Mouse (Mus musculus): ENCODE results near the gene Hmcn2. TPM values are rescaled to one million over a fixed set of nuclear protein-coding genes. Genes with fewer than 3 reads are reported as not detected.

Gene Hmcn2
- polyA plus RNA-seq, 1 experiment from 2014 or later = 2.6 TPM

DNA sequence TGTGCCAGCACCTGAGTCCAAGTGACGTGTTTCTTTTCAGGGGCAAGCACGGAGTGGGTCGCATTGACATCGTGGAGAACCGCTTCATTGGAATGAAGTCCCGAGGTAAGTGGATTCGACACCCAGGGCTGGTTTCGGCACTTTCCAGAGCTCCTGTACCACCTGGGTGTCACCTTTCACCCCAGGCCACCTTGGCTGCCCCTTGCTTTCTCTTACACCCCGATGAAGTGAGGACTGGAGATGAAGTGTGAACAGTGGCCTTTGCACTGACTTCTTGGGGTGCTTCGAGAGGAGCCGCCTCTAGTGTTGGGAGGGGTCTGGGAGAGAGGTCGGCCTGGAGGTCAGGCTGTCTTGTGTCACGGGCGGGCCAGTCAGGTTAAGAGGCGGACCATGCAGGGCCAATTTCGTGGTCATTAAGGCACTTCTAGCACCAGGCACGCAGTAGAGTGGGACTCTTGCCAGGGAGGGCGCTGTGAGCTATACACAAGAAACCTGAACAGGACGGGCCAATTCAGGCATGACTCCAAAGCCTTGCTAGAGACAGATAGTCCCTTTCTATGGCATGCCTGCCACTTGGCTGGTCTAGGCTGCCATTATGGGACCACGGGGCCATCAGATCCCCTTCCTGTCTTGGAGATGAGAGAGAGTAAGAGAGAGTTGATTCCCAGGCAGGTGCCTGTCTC is 187.4 kb downstream of the Hmcn2 start:
- WGBS = 72% methylated on average over 20 of the region's 20 CpGs
- Histone ChIP-seq H3K4me2 (replicated peaks; ENCODE audit: low read depth) (no peak overlapping the region), H3K4me1 (replicated peaks; ENCODE audit: control insufficient read depth, insufficient read depth) (no peaks in the 10 kb centered on the region), H3K4me3 (ENCODE audit: low read depth, low read length) (no peak overlapping the region), H3K27ac (replicated peaks) (no peak overlapping the region), H3K9me3 (ENCODE audit: control insufficient read depth, low read length) (no peaks in the 10 kb centered on the region), H3K9ac (ENCODE audit: low read length) (no peak overlapping the region), H3K36me3 (ENCODE audit: control insufficient read depth, insufficient read depth, low read length) (no peaks in the 10 kb centered on the region; the same call in 1 of the 2 replicates), H3K27me3 (ENCODE audit: control insufficient read depth, insufficient read depth, low read length) (no peaks in the 10 kb centered on the region)
- ATAC-seq (ENCODE audit: low FRiP score, low TSS enrichment) (no peak), DNase-seq (ENCODE audit: low spot score) (no peak)
- TF ChIP-seq EP300 (optimal IDR thresholded peaks at IDR 0.05) = no peak
- peak; percentile 32 for TF ChIP-seq CTCF (IDR thresholded peaks at IDR 0.05; ENCODE audit: low read depth)

GRCm38 (mm10) chr2:31502616-31503522 is 188.7 kb downstream of the Hmcn2 start:
- no peak overlapping the region for H3K9ac ChIP-seq (ENCODE audit: low read length)
- DNase-seq (ENCODE audit: low spot score) (no peak), ATAC-seq (ENCODE audit: low FRiP score, low TSS enrichment) (no peak)
- WGBS = 71% methylated on average over 15 of the region's 15 CpGs
- no peak overlapping the region for H3K4me3 ChIP-seq (ENCODE audit: low read depth, low read length)
- TF ChIP-seq CTCF (IDR thresholded peaks at IDR 0.05; ENCODE audit: low read depth) (no peak), EP300 (optimal IDR thresholded peaks at IDR 0.05) (no peak)
- H3K36me3 ChIP-seq (ENCODE audit: control insufficient read depth, insufficient read depth, low read length) = no peaks in the 10 kb centered on the region; the same call in 1 of the 2 replicates
- no peaks in the 10 kb centered on the region for H3K9me3 ChIP-seq (ENCODE audit: control insufficient read depth, low read length)
- no peaks in the 10 kb centered on the region for H3K4me1 ChIP-seq (replicated peaks; ENCODE audit: control insufficient read depth, insufficient read depth)
- H3K27me3 ChIP-seq (ENCODE audit: control insufficient read depth, insufficient read depth, low read length) = no peaks in the 10 kb centered on the region
- no peak overlapping the region for H3K4me2 ChIP-seq (replicated peaks; ENCODE audit: low read depth)
- H3K27ac ChIP-seq (replicated peaks) = no peak overlapping the region

- WGBS = 53% methylated on average over 11 of the region's 11 CpGs
- no peak overlapping the region for H3K27ac ChIP-seq (replicated peaks)
These were observed 191.3 kb downstream of the Hmcn2 start for GRCm38 (mm10) chr2:31505472-31505871.

GRCm38 (mm10) chr2:31508851-31509250 is 194.6 kb downstream of the Hmcn2 start:
- Histone ChIP-seq H3K4me1 (replicated peaks; ENCODE audit: control insufficient read depth, insufficient read depth) (no peaks in the 10 kb centered on the region), H3K36me3 (ENCODE audit: control insufficient read depth, insufficient read depth, low read length) (0 out of 2 replicates have a peak, but pooled peaks cover 3% of the 10 kb centered on the region), H3K27ac (replicated peaks) (no peak overlapping the region), H3K4me2 (replicated peaks; ENCODE audit: low read depth) (no peak overlapping the region), H3K9me3 (ENCODE audit: control insufficient read depth, low read length) (no peaks in the 10 kb centered on the region), H3K9ac (ENCODE audit: low read length) (no peak overlapping the region), H3K27me3 (ENCODE audit: control insufficient read depth, insufficient read depth, low read length) (no peaks in the 10 kb centered on the region), H3K4me3 (ENCODE audit: low read depth, low read length) (no peak overlapping the region)
- TF ChIP-seq CTCF (IDR thresholded peaks at IDR 0.05; ENCODE audit: low read depth) (peak; percentile 18; the same call in 1 of the 2 replicates), EP300 (optimal IDR thresholded peaks at IDR 0.05) (no peak)
- 95% methylated on average over 6 of the region's 6 CpGs for WGBS
- no peak for DNase-seq (ENCODE audit: low spot score)
- ATAC-seq (ENCODE audit: low FRiP score, low TSS enrichment) = no peak

More at GRCm38 (mm10) chr2:31505472-31505871, 191.3 kb downstream of the Hmcn2 start:
- H3K36me3 ChIP-seq (ENCODE audit: control insufficient read depth, insufficient read depth, low read length) = no peaks in the 10 kb centered on the region
- no peak overlapping the region for H3K9ac ChIP-seq (ENCODE audit: low read length)
- H3K27me3 ChIP-seq (ENCODE audit: control insufficient read depth, insufficient read depth, low read length) = no peaks in the 10 kb centered on the region
- no peaks in the 10 kb centered on the region for H3K4me1 ChIP-seq (replicated peaks; ENCODE audit: control insufficient read depth, insufficient read depth)
- ATAC-seq (ENCODE audit: low FRiP score, low TSS enrichment) = no peak; the same call in 1 of the 2 replicates
- DNase-seq (ENCODE audit: low spot score) = no peak
- no peak overlapping the region for H3K4me2 ChIP-seq (replicated peaks; ENCODE audit: low read depth)
- H3K4me3 ChIP-seq (ENCODE audit: low read depth, low read length) = no peak overlapping the region
- H3K9me3 ChIP-seq (ENCODE audit: control insufficient read depth, low read length) = no peaks in the 10 kb centered on the region
- TF ChIP-seq CTCF (IDR thresholded peaks at IDR 0.05; ENCODE audit: low read depth) (no peak), EP300 (optimal IDR thresholded peaks at IDR 0.05) (no peak)

Other genes with a start within 250 kb of the Hmcn2 start
- gene Fnbp1, start 172.4 kb upstream of the Hmcn2 start, polyA plus RNA-seq (2015; fragmentation: Nextera tagmentation; extraction: Ambion mirVana) = 15.7 and 16.3 TPM in 2 replicates
- 23.7 and 25.4 TPM in 2 replicates for gene Gpr107, start 162.1 kb upstream of the Hmcn2 start, polyA plus RNA-seq (2015; fragmentation: Nextera tagmentation; extraction: Ambion mirVana)
- gene Ncs1, start 68.6 kb upstream of the Hmcn2 start, polyA plus RNA-seq (2015; fragmentation: Nextera tagmentation; extraction: Ambion mirVana) = 9.8 and 10.1 TPM in 2 replicates
- 34.3 and 35.4 TPM in 2 replicates for gene Ass1, start 155.8 kb downstream of the Hmcn2 start, polyA plus RNA-seq (2015; fragmentation: Nextera tagmentation; extraction: Ambion mirVana)